Mouse (Mus musculus): Measurements from ENCODE around the gene Gm10277. TPM values are rescaled to one million over a fixed set of nuclear protein-coding genes. Genes with fewer than 3 reads are reported as not detected.

The Gm10277 gene
- total RNA-seq, 1 experiment from 2014 or later: 0.05 TPM

Other genes with a start within 250 kb of the Gm10277 start
- 42.3 and 49.5 TPM in 2 replicates for gene Taok1, start 179.9 kb downstream of the Gm10277 start, total RNA-seq (2017)
- 80.2 and 84.7 TPM in 2 replicates for gene Nufip2, start 101.6 kb downstream of the Gm10277 start, total RNA-seq (2017)
- gene Cryba1, start 62.5 kb downstream of the Gm10277 start, total RNA-seq (2017): not detected in 2 replicates
- 118 and 140 TPM in 2 replicates for gene Myo18a, start 24.5 kb downstream of the Gm10277 start, total RNA-seq (2017)
- not detected in 2 replicates for gene Pipox, start 106.3 kb upstream of the Gm10277 start, total RNA-seq (2017)
- gene Sez6, start 143.1 kb upstream of the Gm10277 start, total RNA-seq (2017): not detected in 2 replicates
- 29.5 and 39.0 TPM in 2 replicates for gene Phf12, start 195.0 kb upstream of the Gm10277 start, total RNA-seq (2017)
- gene Dhrs13, start 244.5 kb upstream of the Gm10277 start, total RNA-seq (2017): 12.1 and 12.8 TPM in 2 replicates